Mouse (Mus musculus) cortical plate, adult 2 months (tissue): ENCODE data around the gene Pde4c.

ENCODE experiments used
- CTCF ChIP-seq: fragments of 200-500 bp; IDR thresholded peaks from 2 replicates; pipeline ENCODE4 v1.5.1; 2011; ENCODE audit warnings: mild to moderate bottlenecking, control low read depth, low read length; ENCODE audit not compliant: insufficient read depth; ENCODE audit errors: extremely low read depth
- POLR2A ChIP-seq: fragments of 200-500 bp; IDR thresholded peaks from 2 replicates; pipeline ENCODE4 v1.6.1; 2011; ENCODE audit warnings: mild to moderate bottlenecking, low read length, control low read depth; ENCODE audit not compliant: insufficient read depth; ENCODE audit errors: extremely low read depth

DNA sequence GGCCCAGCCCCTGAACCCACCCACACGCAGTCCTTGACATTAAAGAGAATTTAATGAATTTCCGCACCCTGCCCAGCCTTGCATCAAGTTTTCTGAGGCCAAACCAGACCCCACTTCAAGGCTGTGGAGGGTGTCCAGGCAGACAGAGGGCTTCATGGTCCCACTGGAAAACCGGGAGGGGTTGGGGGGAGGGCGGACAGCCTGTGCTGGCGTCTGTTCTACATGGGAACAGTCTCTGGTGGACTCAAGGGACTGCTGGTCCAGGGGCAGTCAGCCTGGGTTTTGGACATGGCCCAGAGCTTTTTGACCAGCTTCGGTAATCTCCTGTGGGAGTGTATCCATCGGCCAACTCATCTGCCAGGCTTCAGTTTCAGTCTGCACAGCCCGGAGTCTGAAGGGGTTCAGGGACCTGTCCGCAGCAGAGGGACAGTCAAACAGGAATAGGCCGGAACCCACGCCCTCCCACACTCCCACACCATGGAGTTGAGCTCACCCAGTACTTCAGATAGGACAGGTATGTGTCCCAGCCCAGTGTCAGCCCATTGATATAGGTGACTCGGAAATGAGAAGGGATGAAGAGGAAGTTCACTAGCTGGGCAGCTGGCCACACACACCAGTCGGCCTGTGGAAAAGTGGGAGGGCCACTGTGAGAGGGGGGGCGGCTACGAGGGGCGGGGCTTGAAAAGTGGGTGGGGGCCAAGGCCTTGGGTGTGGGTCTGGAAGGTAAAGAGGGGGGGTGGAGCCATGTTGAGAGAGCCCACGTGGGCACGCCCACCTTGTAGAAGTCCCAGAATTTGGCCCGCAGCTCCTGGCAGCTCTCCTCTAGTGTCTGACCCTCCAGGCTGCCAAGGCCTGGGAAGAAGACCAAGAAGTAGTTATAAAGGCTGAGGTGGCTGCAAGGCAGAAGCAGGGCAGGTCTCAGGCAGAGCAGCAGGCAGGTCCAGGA lies 35.4 kb downstream of the Pde4c start:
- TF ChIP-seq CTCF (no peak), POLR2A (peak; percentile 54; the same call in 1 of the 2 replicates)
